Mouse (Mus musculus): ENCODE results near the gene Nsf. TPM values are rescaled to one million over a fixed set of nuclear protein-coding genes. Genes with fewer than 3 reads are reported as not detected.

Gene Nsf
- polyA plus RNA-seq, 1 experiment, result 60.4 TPM

DNA sequence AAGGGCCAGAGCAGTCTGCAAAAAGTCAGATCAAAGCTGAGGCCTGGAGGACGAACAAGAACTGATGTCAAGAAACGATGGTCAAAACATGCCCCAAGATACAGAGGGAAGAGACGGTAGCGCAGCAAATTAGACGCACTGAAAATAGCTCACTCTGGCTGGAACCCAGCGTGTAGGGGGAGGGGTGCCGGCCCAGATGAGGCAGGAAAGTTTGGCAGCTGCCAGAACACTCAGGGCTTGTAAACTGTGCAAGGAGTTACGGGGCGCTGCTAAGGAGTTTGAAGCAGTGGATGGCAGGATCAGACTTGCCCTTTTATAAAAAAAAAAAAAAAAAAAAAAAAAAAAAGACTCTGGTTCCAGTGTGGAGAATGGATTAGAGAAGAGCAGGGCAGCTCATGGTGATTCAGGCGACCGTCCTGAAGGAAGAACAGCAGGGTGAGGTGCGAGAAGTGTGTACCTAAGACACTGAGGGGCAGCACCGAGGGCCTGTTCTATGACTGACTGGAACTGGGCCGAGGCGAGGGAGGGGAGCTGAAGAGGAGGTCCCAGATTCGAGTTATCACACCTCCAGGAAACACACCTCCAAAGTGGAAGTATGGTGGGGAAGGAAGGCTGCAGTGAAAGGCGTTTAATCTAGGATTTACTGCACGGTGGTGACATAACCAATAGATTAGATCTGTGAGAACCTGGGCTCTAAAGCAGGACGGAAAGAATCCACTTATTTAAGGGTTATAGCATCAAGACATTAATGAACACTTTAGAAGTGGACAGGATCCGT lies 52.9 kb downstream of the Nsf start:
- Histone ChIP-seq H3K27me3 (ENCODE audit: control insufficient read depth, insufficient read depth, low read length, poor library complexity, severe bottlenecking) (no peaks in the 10 kb centered on the region), H3K9ac (ENCODE audit: low read depth, poor library complexity, severe bottlenecking) (no peak overlapping the region), H3K36me3 (ENCODE audit: control insufficient read depth, insufficient read depth, low read length, poor library complexity, severe bottlenecking) (peaks cover 7% of the 10 kb centered on the region), H3K27ac (ENCODE audit: insufficient read depth, low read length) (no peak overlapping the region), H3K4me1 (ENCODE audit: control insufficient read depth, insufficient read depth, low read length) (no peaks in the 10 kb centered on the region), H3K4me3 (ENCODE audit: low read depth, low read length) (no peak overlapping the region), H3K9me3 (replicated peaks; ENCODE audit: control insufficient read depth, insufficient read depth, low read length, poor library complexity, severe bottlenecking) (no peaks in the 10 kb centered on the region)
- TF ChIP-seq CTCF (IDR thresholded peaks at IDR 0.05; ENCODE audit: low read depth, low read length) (no peak), EP300 (IDR thresholded peaks at IDR 0.05; ENCODE audit: insufficient read depth, low read depth, low read length) (no peak), POLR2A (IDR thresholded peaks at IDR 0.05; ENCODE audit: insufficient read depth, low read length) (no peak)

DNA sequence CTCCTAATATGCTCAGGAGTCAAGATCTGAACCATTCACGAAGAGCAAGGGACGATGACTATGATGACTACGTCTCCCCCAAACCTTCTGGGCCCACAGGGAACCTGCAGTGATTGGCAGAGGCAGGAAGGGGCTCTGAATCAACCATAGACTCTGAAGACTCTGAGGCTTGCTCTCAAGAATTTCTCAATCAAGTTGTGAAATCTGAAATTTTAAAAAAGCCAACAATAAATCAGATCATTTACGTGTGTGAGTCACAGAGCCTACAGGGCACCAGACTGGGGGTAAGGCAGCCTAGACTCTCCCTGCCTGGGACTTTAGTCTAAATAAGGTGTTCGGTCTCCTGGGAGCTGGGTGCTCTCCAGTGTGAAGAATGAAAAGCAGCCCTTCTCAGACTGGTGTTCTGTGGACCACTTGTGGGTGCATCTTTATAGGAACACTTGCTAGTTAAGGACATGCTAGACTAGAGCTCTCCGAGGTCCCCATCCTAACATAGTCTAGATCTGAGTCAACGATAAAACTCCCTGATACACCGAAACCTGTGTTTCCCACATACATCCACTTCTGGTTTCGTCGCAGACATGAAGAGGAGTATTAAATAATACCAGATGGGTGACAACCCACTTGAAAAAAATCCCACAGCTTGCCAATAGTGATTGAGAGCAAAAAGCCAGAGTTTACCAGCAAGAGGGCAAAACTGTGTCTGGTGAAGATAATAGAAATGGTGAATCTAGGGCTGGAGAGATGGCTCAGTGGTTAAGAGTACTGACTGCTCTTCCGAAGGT lies 56.7 kb downstream of the Nsf start:
- Histone ChIP-seq H3K27me3 (ENCODE audit: control insufficient read depth, insufficient read depth, low read length, poor library complexity, severe bottlenecking) (no peaks in the 10 kb centered on the region), H3K36me3 (ENCODE audit: control insufficient read depth, insufficient read depth, low read length, poor library complexity, severe bottlenecking) (peaks cover 2% of the 10 kb centered on the region), H3K27ac (ENCODE audit: insufficient read depth, low read length) (no peak overlapping the region), H3K9ac (ENCODE audit: low read depth, poor library complexity, severe bottlenecking) (no peak overlapping the region), H3K9me3 (replicated peaks; ENCODE audit: control insufficient read depth, insufficient read depth, low read length, poor library complexity, severe bottlenecking) (no peaks in the 10 kb centered on the region), H3K4me3 (ENCODE audit: low read depth, low read length) (no peak overlapping the region), H3K4me1 (ENCODE audit: control insufficient read depth, insufficient read depth, low read length) (no peaks in the 10 kb centered on the region)
- TF ChIP-seq POLR2A (IDR thresholded peaks at IDR 0.05; ENCODE audit: insufficient read depth, low read length) (no peak), CTCF (IDR thresholded peaks at IDR 0.05; ENCODE audit: low read depth, low read length) (no peak), EP300 (IDR thresholded peaks at IDR 0.05; ENCODE audit: insufficient read depth, low read depth, low read length) (no peak)

DNA sequence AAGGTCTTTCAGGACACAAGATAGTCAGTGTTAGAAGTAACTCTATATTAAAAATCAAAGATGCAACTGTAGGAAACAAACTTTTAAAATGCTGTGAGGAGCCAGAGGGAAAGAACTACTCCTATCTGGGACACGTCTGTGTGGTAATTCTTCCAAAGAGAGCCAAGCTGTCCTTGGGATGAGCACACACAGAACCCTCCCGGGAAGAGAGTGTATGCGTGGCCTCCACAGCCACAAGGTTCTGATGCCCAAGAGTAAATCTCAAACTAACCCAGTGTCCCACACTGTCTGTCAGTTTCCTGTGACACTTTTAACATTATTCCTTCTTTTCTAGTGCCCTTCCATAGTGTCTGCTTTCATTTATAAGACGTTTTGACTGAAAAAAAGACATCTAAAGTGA lies 57.8 kb downstream of the Nsf start:
- TF ChIP-seq CTCF (IDR thresholded peaks at IDR 0.05; ENCODE audit: low read depth, low read length) (no peak), EP300 (IDR thresholded peaks at IDR 0.05; ENCODE audit: insufficient read depth, low read depth, low read length) (no peak), POLR2A (IDR thresholded peaks at IDR 0.05; ENCODE audit: insufficient read depth, low read length) (no peak)

DNA sequence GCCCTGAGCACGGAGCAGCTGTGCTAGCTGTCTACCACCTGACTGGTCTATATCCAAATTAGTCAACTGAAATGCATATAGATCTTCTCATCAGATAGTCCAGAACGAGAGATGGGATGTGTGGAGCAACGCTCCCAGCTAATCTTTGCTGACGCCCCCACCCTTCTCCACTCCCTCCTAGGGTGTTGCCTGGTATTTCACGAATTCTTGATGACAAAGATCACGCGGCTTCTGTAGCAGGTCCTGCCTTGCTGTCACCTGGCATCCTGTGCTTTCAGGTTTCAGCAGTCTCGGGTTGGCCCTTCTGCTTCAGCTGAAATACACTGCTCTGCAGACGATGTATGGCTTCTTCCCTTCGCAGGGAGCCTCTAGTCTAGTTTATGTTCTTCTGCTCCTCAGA lies 61.0 kb downstream of the Nsf start:
- Histone ChIP-seq H3K4me3 (ENCODE audit: low read depth, low read length) (no peak overlapping the region), H3K9ac (ENCODE audit: low read depth, poor library complexity, severe bottlenecking) (no peak overlapping the region), H3K27me3 (ENCODE audit: control insufficient read depth, insufficient read depth, low read length, poor library complexity, severe bottlenecking) (no peaks in the 10 kb centered on the region), H3K9me3 (replicated peaks; ENCODE audit: control insufficient read depth, insufficient read depth, low read length, poor library complexity, severe bottlenecking) (no peaks in the 10 kb centered on the region), H3K27ac (ENCODE audit: insufficient read depth, low read length) (no peak overlapping the region), H3K4me1 (ENCODE audit: control insufficient read depth, insufficient read depth, low read length) (no peaks in the 10 kb centered on the region), H3K36me3 (ENCODE audit: control insufficient read depth, insufficient read depth, low read length, poor library complexity, severe bottlenecking) (peaks cover 2% of the 10 kb centered on the region)
- TF ChIP-seq CTCF (IDR thresholded peaks at IDR 0.05; ENCODE audit: low read depth, low read length) (no peak), EP300 (IDR thresholded peaks at IDR 0.05; ENCODE audit: insufficient read depth, low read depth, low read length) (no peak), POLR2A (IDR thresholded peaks at IDR 0.05; ENCODE audit: insufficient read depth, low read length) (no peak)

More for the DNA sequence above, 57.8 kb downstream of the Nsf start:
- no peaks in the 10 kb centered on the region for H3K4me1 ChIP-seq (ENCODE audit: control insufficient read depth, insufficient read depth, low read length)
- no peak overlapping the region for H3K27ac ChIP-seq (ENCODE audit: insufficient read depth, low read length)
- no peak overlapping the region for H3K4me3 ChIP-seq (ENCODE audit: low read depth, low read length)
- no peaks in the 10 kb centered on the region for H3K27me3 ChIP-seq (ENCODE audit: control insufficient read depth, insufficient read depth, low read length, poor library complexity, severe bottlenecking)
- no peak overlapping the region for H3K9ac ChIP-seq (ENCODE audit: low read depth, poor library complexity, severe bottlenecking)
- peaks cover 2% of the 10 kb centered on the region for H3K36me3 ChIP-seq (ENCODE audit: control insufficient read depth, insufficient read depth, low read length, poor library complexity, severe bottlenecking)
- H3K9me3 ChIP-seq (replicated peaks; ENCODE audit: control insufficient read depth, insufficient read depth, low read length, poor library complexity, severe bottlenecking), result no peaks in the 10 kb centered on the region

DNA sequence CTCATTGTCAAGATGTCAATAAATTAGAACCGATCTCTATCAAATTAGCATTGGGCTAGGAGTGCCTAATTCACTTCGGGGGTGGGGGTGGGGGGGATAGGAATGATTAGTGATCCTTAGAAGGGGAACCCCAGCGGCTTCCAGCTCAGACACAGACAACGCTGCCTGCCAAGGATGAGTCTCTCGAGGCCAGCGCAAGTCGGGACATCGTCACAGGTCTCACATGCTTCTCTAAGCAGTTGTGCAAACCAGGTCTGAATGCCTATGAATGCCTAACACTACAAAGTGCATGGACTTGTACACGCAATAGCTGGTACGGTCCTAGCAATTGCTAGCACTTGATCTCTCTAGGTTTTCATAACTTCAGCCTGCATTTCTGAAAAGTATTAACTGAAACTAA lies 62.1 kb downstream of the Nsf start:
- no peaks in the 10 kb centered on the region; the same call in 1 of the 2 replicates for H3K36me3 ChIP-seq (ENCODE audit: control insufficient read depth, insufficient read depth, low read length, poor library complexity, severe bottlenecking)
- TF ChIP-seq CTCF (IDR thresholded peaks at IDR 0.05; ENCODE audit: low read depth, low read length) (no peak), EP300 (IDR thresholded peaks at IDR 0.05; ENCODE audit: insufficient read depth, low read depth, low read length) (no peak), POLR2A (IDR thresholded peaks at IDR 0.05; ENCODE audit: insufficient read depth, low read length) (no peak)
- no peaks in the 10 kb centered on the region for H3K9me3 ChIP-seq (replicated peaks; ENCODE audit: control insufficient read depth, insufficient read depth, low read length, poor library complexity, severe bottlenecking)
- no peaks in the 10 kb centered on the region for H3K4me1 ChIP-seq (ENCODE audit: control insufficient read depth, insufficient read depth, low read length)
- no peaks in the 10 kb centered on the region for H3K27me3 ChIP-seq (ENCODE audit: control insufficient read depth, insufficient read depth, low read length, poor library complexity, severe bottlenecking)
- H3K4me3 ChIP-seq (ENCODE audit: low read depth, low read length), result no peak overlapping the region
- no peak overlapping the region for H3K27ac ChIP-seq (ENCODE audit: insufficient read depth, low read length)
- no peak overlapping the region for H3K9ac ChIP-seq (ENCODE audit: low read depth, poor library complexity, severe bottlenecking)

Data from ES-Bruce4 (cell line).